Mouse (Mus musculus): Measurements from ENCODE around the gene Slc39a11.
"Not testable (repeated sequence)": the region's sequence is repeated elsewhere in the genome, so short reads cannot be mapped to it uniquely, and the experiment has no call there.

Gene Slc39a11

GRCm38 (mm10) chr11:113667704-113668103 lies 17.8 kb upstream of the Slc39a11 start:
- no peak for DNase-seq (ENCODE audit: low spot score in 2 of 2)

- DNase-seq (ENCODE audit: low spot score in 2 of 2), result no peak
These were observed 17.2 kb upstream of the Slc39a11 start for GRCm38 (mm10) chr11:113667122-113667521.

DNA sequence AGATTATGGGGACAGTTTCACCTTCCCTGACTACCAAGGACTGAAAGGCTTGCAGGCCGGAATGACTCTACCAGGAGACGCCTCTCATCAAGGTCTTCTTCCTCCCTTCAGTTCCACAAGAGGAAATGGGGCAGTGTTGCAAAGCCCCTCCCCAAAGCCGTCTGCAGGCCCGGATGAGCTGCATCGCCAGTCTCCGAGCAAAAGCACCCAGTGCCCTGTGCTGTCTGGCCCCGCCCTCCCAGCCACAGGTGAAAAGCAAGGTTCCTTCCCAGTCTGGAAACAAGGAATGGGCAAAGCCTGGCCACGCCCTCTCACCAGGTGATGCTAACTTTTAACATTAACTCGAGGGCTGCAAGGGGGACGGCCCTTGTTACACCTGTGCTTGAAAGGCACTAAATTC lies 16.8 kb upstream of the Slc39a11 start:
- no peak for DNase-seq (ENCODE audit: low spot score in 2 of 2)

DNA sequence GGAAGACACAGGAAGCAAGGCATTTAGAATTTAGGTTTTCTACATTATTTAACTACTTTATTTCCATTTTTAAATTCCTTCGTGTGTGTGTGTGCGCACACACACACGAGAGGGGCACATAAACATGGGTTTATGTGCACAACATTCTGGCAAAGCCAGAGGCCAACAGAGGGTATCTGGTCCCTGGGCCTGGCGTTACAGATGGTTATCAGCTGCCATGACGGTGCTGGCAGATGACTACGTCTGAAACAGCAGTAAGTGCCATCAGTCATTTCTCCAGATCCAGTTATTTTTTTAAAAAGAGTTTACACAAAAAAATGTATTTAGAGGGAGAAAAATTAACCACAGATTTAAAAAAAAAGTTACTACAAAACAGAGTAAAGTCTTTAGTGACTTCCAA lies 16.3 kb upstream of the Slc39a11 start:
- no peak for DNase-seq (ENCODE audit: low spot score in 2 of 2)

DNA sequence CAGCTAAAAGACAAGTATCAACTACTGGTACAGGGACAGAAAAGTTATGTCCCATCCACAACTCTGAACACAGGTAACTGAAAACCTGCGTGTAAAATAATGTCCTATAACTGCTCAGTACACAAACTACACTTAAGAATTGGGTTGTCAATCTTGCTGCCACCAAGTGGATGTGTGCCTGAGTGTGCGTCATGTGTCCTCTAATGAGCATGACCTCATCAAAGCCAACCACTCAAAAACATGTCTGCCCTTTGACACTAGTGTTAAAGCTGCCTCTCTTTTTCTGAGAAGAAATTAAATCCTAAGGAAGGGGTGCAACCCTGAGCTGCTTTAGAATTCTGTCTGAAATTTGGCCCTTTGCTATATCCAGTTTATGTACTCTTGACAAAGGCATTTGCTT lies 14.4 kb upstream of the Slc39a11 start:
- no peak for DNase-seq (ENCODE audit: low spot score in 2 of 2)

DNA sequence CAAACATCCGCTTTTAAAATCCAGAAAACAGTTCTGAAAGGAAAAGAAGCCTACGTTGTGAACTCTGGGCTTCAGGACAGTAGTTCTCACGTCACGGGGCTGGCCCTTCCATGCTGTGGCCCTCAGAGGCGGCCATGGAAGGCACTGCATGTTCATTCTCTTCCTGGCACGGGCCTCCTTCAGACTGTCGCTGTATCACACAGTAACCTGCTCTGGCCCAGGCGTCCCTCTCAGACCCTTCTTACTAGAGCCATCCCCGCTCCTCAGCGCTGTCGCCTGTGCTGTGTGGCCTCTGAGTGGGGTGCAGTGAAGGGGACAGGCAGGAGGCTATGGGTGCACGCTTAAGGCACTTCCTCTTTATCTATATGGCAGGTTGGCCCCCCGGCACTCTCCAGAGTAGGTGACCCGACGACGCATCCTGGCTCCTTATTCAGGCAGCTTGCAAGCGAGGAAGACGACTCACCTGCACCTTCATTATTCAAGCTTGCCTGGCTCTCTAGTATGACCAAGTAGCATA lies 12.0 kb upstream of the Slc39a11 start:
- DNase-seq (ENCODE audit: low spot score in 2 of 2), result no peak

DNA sequence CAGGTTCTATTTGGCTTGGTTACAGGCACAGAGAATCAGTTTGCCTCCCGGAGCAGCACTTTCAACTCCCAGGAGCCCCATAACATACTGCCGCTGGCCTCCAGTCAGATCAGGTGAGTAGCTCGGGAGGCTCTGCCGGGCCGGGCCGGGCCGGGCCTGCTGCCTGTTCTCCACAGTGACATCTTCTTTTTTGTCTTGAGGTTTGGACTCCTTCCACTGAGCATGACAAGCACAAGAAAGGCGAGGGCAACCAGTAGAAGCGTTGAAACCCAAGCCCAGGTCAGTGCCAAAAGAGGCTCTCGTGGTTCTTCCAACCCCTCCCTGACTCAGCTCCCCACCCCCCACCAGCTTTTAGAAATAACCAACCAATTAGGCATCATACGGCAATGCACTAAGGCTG lies 11.1 kb upstream of the Slc39a11 start:
- DNase-seq (ENCODE audit: low spot score in 2 of 2), result no peak

GRCm38 (mm10) chr11:113660213-113660612 lies 10.3 kb upstream of the Slc39a11 start:
- not testable (repeated sequence) for DNase-seq (ENCODE audit: low spot score in 2 of 2)

DNA sequence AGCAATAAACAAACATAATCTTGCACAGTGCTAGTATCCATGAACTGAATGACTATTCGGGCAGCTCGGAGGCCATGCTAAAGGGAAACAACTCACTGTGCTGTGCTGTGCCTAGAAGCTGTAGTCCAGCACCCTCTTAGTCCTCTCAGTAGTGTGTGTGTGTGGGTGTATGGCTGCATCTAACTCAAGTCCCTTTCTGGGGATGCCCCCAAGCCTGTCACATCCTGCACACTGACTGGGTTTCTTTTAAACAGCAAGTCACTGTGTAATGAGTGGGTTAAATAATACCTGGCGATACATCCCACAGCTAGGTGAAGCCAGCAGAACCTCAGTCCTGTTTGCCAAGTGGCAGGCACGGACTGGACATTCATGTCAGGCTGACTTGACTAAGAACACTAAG lies 8.9 kb upstream of the Slc39a11 start:
- no peak for DNase-seq (ENCODE audit: low spot score in 2 of 2)

DNA sequence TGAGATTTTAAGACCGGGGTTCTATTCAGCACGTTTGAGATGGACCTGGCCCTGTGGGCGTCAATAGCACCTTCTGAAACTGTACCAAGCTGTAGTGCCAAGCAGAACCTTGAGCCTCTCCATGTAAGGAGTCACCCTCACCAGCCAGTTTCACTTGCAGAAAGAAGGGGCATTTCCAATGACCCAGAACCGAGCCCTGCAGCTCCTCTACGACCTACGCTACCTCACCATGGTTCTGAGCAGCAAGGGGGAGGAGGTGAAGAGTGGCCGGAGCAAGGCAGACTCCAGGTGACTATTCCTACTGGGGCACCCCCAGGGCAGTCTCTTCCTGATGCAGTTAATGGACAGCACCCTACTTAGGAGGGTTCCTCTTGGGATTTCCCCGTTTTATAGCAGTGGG lies 8.4 kb upstream of the Slc39a11 start:
- DNase-seq (ENCODE audit: low spot score in 2 of 2), result no peak

GRCm38 (mm10) chr11:113657221-113657620 lies 7.3 kb upstream of the Slc39a11 start:
- DNase-seq (ENCODE audit: low spot score in 2 of 2), result no peak

- no peak for DNase-seq (ENCODE audit: low spot score in 2 of 2)
These were observed 6.6 kb upstream of the Slc39a11 start for GRCm38 (mm10) chr11:113656511-113656932.

GRCm38 (mm10) chr11:113654561-113655270 lies 4.8 kb upstream of the Slc39a11 start:
- no peak for DNase-seq (ENCODE audit: low spot score in 2 of 2)

DNA sequence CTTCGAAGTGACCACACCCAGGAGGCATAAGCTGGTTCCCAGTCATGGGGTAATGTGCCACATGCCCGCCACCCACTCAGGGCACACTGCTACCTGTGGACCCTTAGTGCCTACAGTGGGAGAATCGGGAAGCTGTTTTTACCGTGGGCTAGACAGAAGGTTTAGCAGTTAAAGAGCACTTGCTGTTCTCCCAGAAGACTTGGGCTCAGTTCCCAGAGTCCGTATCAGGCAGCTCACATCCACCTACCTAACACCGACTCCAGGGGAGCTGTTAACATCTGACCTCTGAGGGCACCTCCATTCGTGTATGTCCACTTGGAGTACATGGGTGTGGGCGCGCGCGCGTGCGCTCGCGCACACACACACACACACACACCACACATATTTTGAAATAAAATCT lies 4.2 kb upstream of the Slc39a11 start:
- DNase-seq (ENCODE audit: low spot score in 2 of 2), result no peak

DNA sequence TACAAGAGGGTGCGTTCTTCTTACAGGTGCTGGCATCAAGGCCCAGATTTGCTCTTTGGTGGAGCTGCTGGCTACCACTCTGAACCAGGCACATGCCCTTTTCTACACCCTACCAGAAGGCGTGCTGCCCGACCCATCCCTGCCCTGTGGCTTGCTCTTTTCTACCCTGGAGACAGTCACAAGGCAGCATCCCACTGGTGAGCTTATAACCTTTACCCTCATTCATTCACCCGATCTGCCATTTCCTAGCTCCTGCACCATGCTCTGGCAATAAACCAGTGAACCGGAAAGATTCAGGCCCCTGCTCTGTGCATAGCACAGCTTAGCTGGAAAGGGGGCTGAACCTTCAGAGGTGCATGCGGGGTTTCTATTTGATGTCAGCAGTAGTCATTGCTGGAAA lies 2.6 kb upstream of the Slc39a11 start:
- no peak for DNase-seq (ENCODE audit: low spot score in 2 of 2)

DNA sequence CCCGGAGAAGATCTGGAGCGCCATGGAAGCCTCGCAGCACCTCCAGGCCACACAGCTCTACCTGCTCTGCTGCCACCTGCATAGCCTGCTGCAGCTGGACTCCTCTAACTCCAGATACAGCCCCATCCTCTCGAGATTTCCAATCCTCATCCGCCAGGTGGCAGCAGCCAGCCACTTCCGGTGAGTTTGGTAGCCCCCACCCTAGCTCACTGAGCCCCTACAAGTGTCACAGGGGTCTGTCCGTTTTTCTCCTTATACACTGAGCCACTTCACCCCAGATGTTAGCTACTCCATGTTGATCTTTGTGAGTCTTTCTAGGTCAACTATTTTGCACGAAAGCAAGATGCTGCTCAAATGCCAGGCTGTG lies 2.0 kb upstream of the Slc39a11 start:
- no peak for DNase-seq (ENCODE audit: low spot score in 2 of 2)

DNA sequence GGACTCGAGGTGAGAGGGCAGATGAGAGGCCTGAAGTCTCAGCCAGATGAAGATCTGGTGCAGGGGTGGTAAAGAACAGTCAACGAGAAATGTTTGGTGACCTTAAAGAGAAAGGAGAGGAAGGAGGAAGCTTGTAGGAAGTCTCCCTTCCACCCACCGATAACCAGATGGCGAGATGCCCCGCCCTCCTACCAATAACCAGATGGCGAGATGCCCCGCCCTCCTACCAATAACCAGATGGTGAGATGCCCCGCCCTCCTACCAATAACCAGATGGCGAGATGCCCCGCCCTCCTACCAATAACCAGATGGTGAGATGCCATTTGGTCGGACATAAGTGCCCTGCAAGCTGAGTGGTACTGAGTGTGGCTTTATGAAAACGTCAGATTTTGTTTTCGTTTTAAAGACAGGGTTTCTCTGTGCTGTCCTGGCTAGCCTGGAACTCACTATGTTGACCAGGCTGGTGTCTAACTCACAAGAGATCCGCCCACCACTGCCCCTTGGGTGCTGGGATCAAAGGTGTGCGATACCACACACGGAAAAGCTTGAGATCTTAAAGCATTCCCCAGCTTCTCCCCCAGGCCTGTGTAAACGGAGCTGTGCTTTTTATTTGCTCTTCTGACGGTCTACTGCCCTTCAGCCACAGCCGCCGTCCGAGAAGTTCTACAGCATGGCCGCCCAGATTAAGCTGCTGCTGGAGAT lies 1.5 kb upstream of the Slc39a11 start:
- DNase-seq (ENCODE audit: low spot score in 2 of 2), result peak in 1 of 2 experiments; percentile 17

GRCm38 (mm10) chr11:113648690-113649352 lies 1.1 kb downstream of the Slc39a11 start, which contains the start of gene Cog1:
Cog1 (plus strand) TSS chr11:113649169.
- no peak for DNase-seq (ENCODE audit: low spot score in 2 of 2)

GRCm38 (mm10) chr11:113648152-113648551 lies 1.7 kb downstream of the Slc39a11 start:
- peak; percentile 71 to 81 for DNase-seq (ENCODE audit: low spot score in 2 of 2)

GRCm38 (mm10) chr11:113645181-113645580 lies 4.7 kb downstream of the Slc39a11 start:
- no peak for DNase-seq (ENCODE audit: low spot score in 2 of 2)

DNA sequence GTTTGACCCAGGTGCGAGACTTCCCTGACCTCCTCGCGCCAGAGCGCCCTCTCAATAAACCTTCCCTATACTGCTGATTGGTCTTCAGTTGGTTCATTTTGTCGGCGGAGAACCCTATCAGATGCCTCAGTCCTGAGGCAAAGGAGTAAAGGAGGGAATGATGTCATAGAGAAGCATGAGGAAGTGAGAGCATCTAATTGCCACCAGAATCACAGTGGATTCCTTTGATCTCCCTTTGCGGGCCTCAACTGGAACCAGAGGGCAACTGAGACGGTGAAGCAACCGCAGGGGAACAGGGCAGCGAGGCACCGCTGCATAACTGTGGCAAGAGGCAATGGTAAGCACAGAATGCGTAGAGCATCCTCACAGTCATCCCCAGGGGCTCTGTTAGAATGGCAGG lies 11.2 kb downstream of the Slc39a11 start:
- DNase-seq (ENCODE audit: low spot score in 2 of 2), result no peak

GRCm38 (mm10) chr11:113634699-113635121 lies 15.2 kb downstream of the Slc39a11 start:
- no peak for DNase-seq (ENCODE audit: low spot score in 2 of 2)

GRCm38 (mm10) chr11:113633398-113633797 lies 16.5 kb downstream of the Slc39a11 start:
- DNase-seq (ENCODE audit: low spot score in 2 of 2), result no peak
